Mouse (Mus musculus): ENCODE data around the gene Lrrc4. TPM values are rescaled to one million over a fixed set of nuclear protein-coding genes. Genes with fewer than 3 reads are reported as not detected.

Gene Lrrc4
- polyA plus RNA-seq, 1 experiment = 2.3 TPM

GRCm38 (mm10) chr6:28767891-28768481, 63.6 kb downstream of the Lrrc4 start:
- DNase-seq (ENCODE audit: low read depth) = no peak

GRCm38 (mm10) chr6:28766622-28767021, 64.9 kb downstream of the Lrrc4 start:
- DNase-seq (ENCODE audit: low read depth) = no peak

GRCm38 (mm10) chr6:28762132-28762775, 69.3 kb downstream of the Lrrc4 start:
- DNase-seq (ENCODE audit: low read depth) = no peak

- no peak for DNase-seq (ENCODE audit: low read depth)
Measured at GRCm38 (mm10) chr6:28761728-28762127, 69.8 kb downstream of the Lrrc4 start.

- DNase-seq (ENCODE audit: low read depth) = no peak
Measured at GRCm38 (mm10) chr6:28758293-28758692, 73.3 kb downstream of the Lrrc4 start.

GRCm38 (mm10) chr6:28756306-28757018, 75.1 kb downstream of the Lrrc4 start:
- DNase-seq (ENCODE audit: low read depth) = no peak

GRCm38 (mm10) chr6:28754127-28754898, 77.2 kb downstream of the Lrrc4 start:
- no peak for DNase-seq (ENCODE audit: low read depth)

- DNase-seq (ENCODE audit: low read depth) = no peak
Measured at GRCm38 (mm10) chr6:28753681-28754080, 77.9 kb downstream of the Lrrc4 start.

GRCm38 (mm10) chr6:28753217-28753616, 78.3 kb downstream of the Lrrc4 start:
- DNase-seq (ENCODE audit: low read depth) = no peak

- no peak for DNase-seq (ENCODE audit: low read depth)
Measured at GRCm38 (mm10) chr6:28751186-28751585, 80.4 kb downstream of the Lrrc4 start.

- DNase-seq (ENCODE audit: low read depth) = no peak
Measured at GRCm38 (mm10) chr6:28749224-28749623, 82.3 kb downstream of the Lrrc4 start.

- no peak for DNase-seq (ENCODE audit: low read depth)
Measured at GRCm38 (mm10) chr6:28747931-28748670, 83.4 kb downstream of the Lrrc4 start.

GRCm38 (mm10) chr6:28747025-28747424, 84.5 kb downstream of the Lrrc4 start:
- no peak for DNase-seq (ENCODE audit: low read depth)

GRCm38 (mm10) chr6:28745864-28746263, 85.7 kb downstream of the Lrrc4 start:
- DNase-seq (ENCODE audit: low read depth) = no peak

GRCm38 (mm10) chr6:28743586-28743985, 88.0 kb downstream of the Lrrc4 start:
- no peak for DNase-seq (ENCODE audit: low read depth)

- no peak for DNase-seq (ENCODE audit: low read depth)
Measured at GRCm38 (mm10) chr6:28737601-28738000, 93.9 kb downstream of the Lrrc4 start.

- no peak for DNase-seq (ENCODE audit: low read depth)
Measured at GRCm38 (mm10) chr6:28736665-28737064, 94.9 kb downstream of the Lrrc4 start.

- DNase-seq (ENCODE audit: low read depth) = no peak
Measured at GRCm38 (mm10) chr6:28735116-28735515, 96.4 kb downstream of the Lrrc4 start.

GRCm38 (mm10) chr6:28733884-28734647, 97.5 kb downstream of the Lrrc4 start:
- peak; percentile 93 for DNase-seq (ENCODE audit: low read depth)

- DNase-seq (ENCODE audit: low read depth) = no peak
Measured at GRCm38 (mm10) chr6:28731246-28731645, 100.3 kb downstream of the Lrrc4 start.

- no peak for DNase-seq (ENCODE audit: low read depth)
Measured at GRCm38 (mm10) chr6:28729649-28730048, 101.9 kb downstream of the Lrrc4 start.

Measured in gonadal fat pad, adult 2 months (tissue).